Mouse (Mus musculus): ENCODE measurements around the gene Taf15.

Taf15 gene

GRCm38 (mm10) chr11:83472324-83473234 is at the start of gene Taf15:
Taf15 (plus strand) TSS chr11:83473086.
- peak; percentile 99 for DNase-seq (ENCODE audit: low spot score)

GRCm38 (mm10) chr11:83424681-83425080 is 48.2 kb upstream of the Taf15 start:
- peak; percentile 77 for DNase-seq (ENCODE audit: low spot score)

- peak; percentile 54 for DNase-seq (ENCODE audit: low spot score)
These were observed 45.9 kb upstream of the Taf15 start for GRCm38 (mm10) chr11:83426964-83427363.

GRCm38 (mm10) chr11:83429355-83429754 is 43.5 kb upstream of the Taf15 start, which contains the start of gene Gas2l2:
Gas2l2 (minus strand) TSS chr11:83429455.
- no peak for DNase-seq (ENCODE audit: low spot score)

GRCm38 (mm10) chr11:83432533-83432932 is 40.4 kb upstream of the Taf15 start:
- DNase-seq (ENCODE audit: low spot score): no peak

GRCm38 (mm10) chr11:83437377-83437776 is 35.5 kb upstream of the Taf15 start, which contains the start of gene 1700020L24Rik:
1700020L24Rik (plus strand) TSS chr11:83437677.
- no peak for DNase-seq (ENCODE audit: low spot score)

- no peak for DNase-seq (ENCODE audit: low spot score)
These were observed 33.3 kb upstream of the Taf15 start for GRCm38 (mm10) chr11:83439426-83440060.

- DNase-seq (ENCODE audit: low spot score): peak; percentile 93
These were observed 32.5 kb upstream of the Taf15 start for GRCm38 (mm10) chr11:83440081-83441064.

GRCm38 (mm10) chr11:83441235-83441634 is 31.7 kb upstream of the Taf15 start:
- peak; percentile 43 for DNase-seq (ENCODE audit: low spot score)

GRCm38 (mm10) chr11:83442596-83443267 is 30.2 kb upstream of the Taf15 start:
- peak; percentile 79 for DNase-seq (ENCODE audit: low spot score)

- DNase-seq (ENCODE audit: low spot score): no peak
These were observed 29.1 kb upstream of the Taf15 start for GRCm38 (mm10) chr11:83443824-83444223.

- DNase-seq (ENCODE audit: low spot score): no peak
These were observed 27.9 kb upstream of the Taf15 start for GRCm38 (mm10) chr11:83445001-83445400.

- DNase-seq (ENCODE audit: low spot score): peak; percentile 36
These were observed 25.3 kb upstream of the Taf15 start for GRCm38 (mm10) chr11:83447612-83448011.

- DNase-seq (ENCODE audit: low spot score): peak; percentile 24
These were observed 24.6 kb upstream of the Taf15 start for GRCm38 (mm10) chr11:83448021-83448926.

- no peak for DNase-seq (ENCODE audit: low spot score)
These were observed 24.0 kb upstream of the Taf15 start for GRCm38 (mm10) chr11:83448927-83449236.

- no peak for DNase-seq (ENCODE audit: low spot score)
These were observed 23.6 kb upstream of the Taf15 start for GRCm38 (mm10) chr11:83449298-83449697.

- no peak for DNase-seq (ENCODE audit: low spot score)
These were observed 22.3 kb upstream of the Taf15 start for GRCm38 (mm10) chr11:83450550-83450949.

- DNase-seq (ENCODE audit: low spot score): no peak
These were observed 21.6 kb upstream of the Taf15 start for GRCm38 (mm10) chr11:83451281-83451680.

GRCm38 (mm10) chr11:83454548-83454947 is 18.3 kb upstream of the Taf15 start:
- DNase-seq (ENCODE audit: low spot score): no peak

GRCm38 (mm10) chr11:83455608-83456007 is 17.3 kb upstream of the Taf15 start:
- DNase-seq (ENCODE audit: low spot score): no peak
